Mouse (Mus musculus) forebrain, postnatal 0 days (tissue): ENCODE results near the gene Cort. TPM values are rescaled to one million over a fixed set of nuclear protein-coding genes. Genes with fewer than 3 reads are reported as not detected.
A peak's percentile ranks its signal among the peaks of the same experiment; 100 is the strongest.

ENCODE experiments used
- ATAC-seq: fragments of 200-750 bp; cut with Nextera tagmentation; 2 replicates; pipeline ENCODE4 v1.8.0; 2017; ENCODE audit warnings: mild to moderate bottlenecking, moderate library complexity
- DNase-seq: peaks from one replicate; pipeline ENCODE4 v3.0.0-alpha.2; 2015
- H3K27ac ChIP-seq: fragments of 300-500 bp; sonication (generic); 2 replicates; pipeline ENCODE4 v1.5.1; 2014; ENCODE audit warnings: low read depth, mild to moderate bottlenecking, antibody characterized with exemption, low read length, moderate library complexity, mixed read lengths
- H3K27me3 ChIP-seq: fragments of 300-500 bp; sonication (generic); 2 replicates; pipeline ENCODE4 v1.6.1; 2014; ENCODE audit warnings: mild to moderate bottlenecking, low read length, mixed read lengths; ENCODE audit not compliant: insufficient read depth
- H3K36me3 ChIP-seq: fragments of 300-500 bp; sonication (generic); 2 replicates; pipeline ENCODE4 v1.6.1; 2014; ENCODE audit warnings: mild to moderate bottlenecking, moderate library complexity; ENCODE audit not compliant: insufficient read depth
- H3K4me1 ChIP-seq: fragments of 300-500 bp; sonication (generic); 2 replicates; pipeline ENCODE4 v1.6.1; 2014; ENCODE audit warnings: antibody characterized with exemption; ENCODE audit not compliant: insufficient read depth
- H3K4me2 ChIP-seq: fragments of 300-500 bp; sonication (generic); 2 replicates; pipeline ENCODE4 v1.6.1; 2014; ENCODE audit warnings: low read depth, mild to moderate bottlenecking, moderate library complexity
- H3K4me3 ChIP-seq: fragments of 300-500 bp; sonication (generic); 2 replicates; pipeline ENCODE4 v1.5.1; 2014; ENCODE audit warnings: low read depth, low read length, mixed read lengths
- H3K9ac ChIP-seq: fragments of 300-500 bp; sonication (generic); 2 replicates; pipeline ENCODE4 v1.6.1; 2014; ENCODE audit warnings: mild to moderate bottlenecking
- H3K9me3 ChIP-seq: fragments of 300-500 bp; sonication (generic); 2 replicates; pipeline ENCODE4 v1.6.1; 2016; ENCODE audit warnings: low read length
- CTCF ChIP-seq: sonication (generic); IDR thresholded peaks from 2 replicates; pipeline ENCODE4 v1.5.1; 2016; ENCODE audit warnings: antibody characterized with exemption, control low read depth, low read depth
- WGBS: fragments of 180-500 bp; shearing (Covaris S2); extraction: QIAGEN DNeasy Blood & Tissue Kit; methylation state at CpG from one replicate; pipeline ENCODE4 v1.1.7; 2014; 5-methylcytosine and 5-hydroxymethylcytosine counted together
- polyA plus RNA-seq: library from polyadenylated mRNA; unstranded; fragments of >200 nt; fragmentation: Nextera tagmentation; extraction: Ambion mirVana; gene quantifications from 2 replicates; pipeline ENCODE4 v1.2.1, GENCODE M21; 2015
- total RNA-seq: library from RNA; depleted of rRNA; stranded (reverse); fragments of >200 nt; gene quantifications from 2 replicates; pipeline ENCODE4 v1.2.3, GENCODE M21; 2014

Gene Cort
- total and polyA plus RNA-seq, 2 experiments from 2014 or later, result 7.5 to 7.8 TPM

- Histone ChIP-seq H3K4me2 (no peak overlapping the region), H3K9ac (no peak overlapping the region), H3K4me1 (peaks cover 6% of the 10 kb centered on the region; the same call in 1 of the 2 replicates), H3K27ac (no peak overlapping the region), H3K27me3 (no peaks in the 10 kb centered on the region), H3K9me3 (no peaks in the 10 kb centered on the region), H3K36me3 (peaks cover 4% of the 10 kb centered on the region; the same call in 1 of the 2 replicates), H3K4me3 (no peak overlapping the region)
- TF ChIP-seq CTCF, result no peak
- no peak for ATAC-seq
- WGBS, result 84% methylated on average over 2 of the region's 2 CpGs
- DNase-seq, result no peak
Observed at GRCm38 (mm10) chr4:149168016-149168415, 41.5 kb upstream of the Cort start.

DNA sequence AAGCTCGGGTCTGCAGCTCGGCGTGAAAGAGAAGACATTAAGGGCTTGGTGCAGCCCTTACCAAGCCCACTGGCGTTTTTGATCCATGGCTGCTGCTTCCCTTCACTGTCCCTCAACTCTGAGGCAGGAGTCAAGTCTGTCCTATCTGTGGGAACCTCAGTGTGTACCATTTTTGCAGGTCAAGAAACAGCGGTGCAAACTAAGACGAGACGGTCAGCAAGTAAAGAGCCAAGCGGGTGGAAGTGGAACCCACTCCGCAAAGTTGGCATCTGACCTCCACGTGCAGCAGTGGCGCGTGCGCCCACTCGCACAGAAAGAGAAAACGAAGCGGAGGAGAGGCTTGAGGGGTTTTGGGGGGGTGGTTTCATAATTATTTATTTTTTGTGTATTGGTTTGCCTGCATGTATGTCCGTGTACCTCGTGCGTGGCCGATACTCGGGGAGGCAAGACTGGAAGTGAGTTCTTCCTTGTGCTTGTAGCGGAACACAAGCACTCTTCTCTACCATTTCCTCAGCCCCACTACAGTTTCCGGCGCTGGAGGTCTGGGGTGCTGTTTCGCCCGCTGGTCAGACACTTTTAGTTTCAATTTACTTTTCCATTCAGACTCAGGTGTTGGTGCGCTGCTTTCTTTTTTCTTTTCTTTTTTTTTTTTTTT is 40.5 kb upstream of the Cort start:
- Histone ChIP-seq H3K4me1 (peaks cover 6% of the 10 kb centered on the region; the same call in 1 of the 2 replicates), H3K27ac (peak overlapping the region; percentile 29; the same call in 1 of the 2 replicates), H3K4me2 (peak overlapping the region; percentile 94), H3K27me3 (no peaks in the 10 kb centered on the region), H3K4me3 (peak overlapping the region; percentile 79), H3K36me3 (peaks cover 10% of the 10 kb centered on the region; the same call in 1 of the 2 replicates), H3K9ac (peak overlapping the region; percentile 31), H3K9me3 (no peaks in the 10 kb centered on the region)
- no peak for DNase-seq
- TF ChIP-seq CTCF, result no peak
- under 1% methylated on average over 27 of the region's 27 CpGs for WGBS
- peak; percentile 40 for ATAC-seq

DNA sequence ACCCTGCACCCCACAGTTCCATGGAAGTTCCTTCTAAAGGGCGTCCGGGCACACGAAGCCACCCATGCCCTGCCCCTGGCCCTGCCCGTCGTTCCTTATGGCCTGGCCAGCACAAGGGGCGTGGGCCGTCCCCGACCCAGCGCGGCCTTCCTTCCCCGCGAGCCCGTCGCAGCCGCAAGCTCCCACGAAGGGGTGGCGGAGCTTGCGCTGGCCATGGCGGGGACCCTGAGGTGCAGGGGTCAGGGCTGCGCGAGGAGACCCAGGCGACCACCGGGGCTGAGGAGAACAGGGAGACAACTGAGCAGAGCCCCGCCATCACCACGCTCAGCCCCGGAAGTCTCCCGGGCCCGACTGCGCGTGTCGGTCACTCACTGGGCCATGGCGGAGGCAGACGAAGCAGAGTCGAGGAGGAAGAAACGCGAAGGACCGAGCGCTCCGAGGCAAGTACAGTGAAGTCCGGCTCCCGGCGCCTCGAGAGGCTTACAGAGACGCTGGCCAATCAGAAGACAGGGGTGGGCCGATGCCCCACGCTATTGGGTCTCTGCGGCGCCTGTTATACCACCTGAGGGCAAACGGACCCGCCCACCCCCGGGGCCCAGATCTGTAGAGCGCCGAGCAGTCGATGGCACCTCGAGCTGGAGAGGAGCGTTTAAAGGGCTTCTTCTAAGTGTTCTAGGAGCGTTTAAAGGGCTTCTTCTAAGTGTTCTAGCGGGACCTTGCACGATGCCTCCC is 39.8 kb upstream of the Cort start, which contains the start of gene Pgd:
Gene Pgd (minus strand): TSS at position 557 of the 732 bp plus-strand sequence.
- peak; percentile 100 for ATAC-seq
- H3K9me3 ChIP-seq, result no peaks in the 10 kb centered on the region
- DNase-seq, result peak; percentile 96
- peaks cover 15% of the 10 kb centered on the region for H3K36me3 ChIP-seq
- no peak for TF ChIP-seq CTCF
- peak within 1 kb of the TSS; percentile 79 for H3K4me3 ChIP-seq
- no peaks in the 10 kb centered on the region for H3K27me3 ChIP-seq
- H3K9ac ChIP-seq, result peak within 1 kb of the TSS; percentile 64
- H3K4me1 ChIP-seq, result peaks cover 6% of the 10 kb centered on the region; the same call in 1 of the 2 replicates
- peak within 1 kb of the TSS; percentile 69 for H3K27ac ChIP-seq
- 2% methylated on average over 59 of the region's 59 CpGs for WGBS
- H3K4me2 ChIP-seq, result peak within 1 kb of the TSS; percentile 94

DNA sequence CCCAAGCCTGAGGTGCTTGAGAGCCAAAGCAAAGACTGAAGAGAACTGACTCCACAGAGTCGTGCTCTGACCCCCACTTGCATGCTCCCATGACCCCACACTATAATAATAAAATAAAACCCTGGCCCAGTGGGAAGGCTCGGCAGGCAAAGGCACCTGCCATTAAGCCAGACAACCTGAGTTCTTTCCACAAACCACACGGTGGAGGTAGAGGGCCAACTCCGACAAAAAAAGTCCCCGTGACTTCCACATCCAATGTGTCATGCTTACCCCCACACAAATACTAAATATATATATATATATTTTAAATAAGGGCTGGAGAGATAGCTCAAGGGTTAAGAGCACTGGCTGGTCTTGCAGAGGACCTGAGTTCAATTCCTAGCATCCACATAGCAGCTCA is 37.6 kb upstream of the Cort start:
- H3K9me3 ChIP-seq, result no peaks in the 10 kb centered on the region
- WGBS, result 68% methylated on average over 5 of the region's 5 CpGs
- no peak for ATAC-seq
- H3K4me2 ChIP-seq, result no peak overlapping the region
- TF ChIP-seq CTCF, result peak; percentile 19; the same call in 1 of the 2 replicates
- H3K9ac ChIP-seq, result no peak overlapping the region
- no peaks in the 10 kb centered on the region for H3K27me3 ChIP-seq
- no peak for DNase-seq
- no peak overlapping the region for H3K27ac ChIP-seq
- H3K36me3 ChIP-seq, result peaks cover 36% of the 10 kb centered on the region
- peaks cover 6% of the 10 kb centered on the region; the same call in 1 of the 2 replicates for H3K4me1 ChIP-seq
- no peak overlapping the region for H3K4me3 ChIP-seq

GRCm38 (mm10) chr4:149163196-149163595 is 36.6 kb upstream of the Cort start:
- Histone ChIP-seq H3K36me3 (peaks cover 46% of the 10 kb centered on the region), H3K27me3 (no peaks in the 10 kb centered on the region), H3K27ac (no peak overlapping the region), H3K4me1 (peaks cover 6% of the 10 kb centered on the region; the same call in 1 of the 2 replicates), H3K4me2 (no peak overlapping the region), H3K9ac (no peak overlapping the region), H3K4me3 (no peak overlapping the region), H3K9me3 (no peaks in the 10 kb centered on the region)
- TF ChIP-seq CTCF, result no peak
- ATAC-seq (no peak), DNase-seq (no peak)
- 49% methylated on average over 1 of the region's 1 CpGs for WGBS

DNA sequence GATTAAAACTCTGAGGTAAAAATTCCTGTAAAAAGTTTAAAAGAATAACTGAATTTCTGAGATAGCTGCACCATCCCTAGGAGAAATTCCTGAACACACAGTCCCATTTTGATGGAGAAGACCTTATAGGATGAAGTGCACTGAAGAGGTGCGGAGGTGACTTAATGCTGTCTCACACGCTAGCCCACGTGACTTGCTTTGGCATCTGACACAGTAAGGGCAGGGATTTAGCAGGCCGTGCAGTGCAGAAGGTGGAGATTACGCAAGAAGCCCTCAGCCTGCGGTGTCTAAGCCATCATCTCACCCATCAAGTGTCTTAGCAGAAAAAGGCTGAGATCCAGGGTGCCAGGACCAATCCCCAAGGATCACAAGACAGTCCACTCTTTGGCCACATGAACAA is 34.6 kb upstream of the Cort start:
- H3K9ac ChIP-seq, result no peak overlapping the region
- no peaks in the 10 kb centered on the region for H3K9me3 ChIP-seq
- H3K4me2 ChIP-seq, result no peak overlapping the region
- TF ChIP-seq CTCF, result no peak
- H3K4me1 ChIP-seq, result peaks cover 6% of the 10 kb centered on the region; the same call in 1 of the 2 replicates
- H3K36me3 ChIP-seq, result peaks cover 65% of the 10 kb centered on the region
- ATAC-seq (no peak), DNase-seq (no peak)
- no peaks in the 10 kb centered on the region for H3K27me3 ChIP-seq
- 90% methylated on average over 6 of the region's 6 CpGs for WGBS
- H3K4me3 ChIP-seq, result no peak overlapping the region
- H3K27ac ChIP-seq, result no peak overlapping the region

- Histone ChIP-seq H3K4me3 (no peak overlapping the region), H3K4me1 (no peaks in the 10 kb centered on the region), H3K27ac (no peak overlapping the region), H3K27me3 (no peaks in the 10 kb centered on the region), H3K9ac (no peak overlapping the region), H3K4me2 (no peak overlapping the region), H3K36me3 (peaks cover 74% of the 10 kb centered on the region), H3K9me3 (no peaks in the 10 kb centered on the region)
- no peak for DNase-seq
- no peak for TF ChIP-seq CTCF
- no peak for ATAC-seq
- 91% methylated on average over 13 of the region's 13 CpGs for WGBS
Observed at GRCm38 (mm10) chr4:149159891-149160290, 33.3 kb upstream of the Cort start.
